In the genomic region with DNA sequence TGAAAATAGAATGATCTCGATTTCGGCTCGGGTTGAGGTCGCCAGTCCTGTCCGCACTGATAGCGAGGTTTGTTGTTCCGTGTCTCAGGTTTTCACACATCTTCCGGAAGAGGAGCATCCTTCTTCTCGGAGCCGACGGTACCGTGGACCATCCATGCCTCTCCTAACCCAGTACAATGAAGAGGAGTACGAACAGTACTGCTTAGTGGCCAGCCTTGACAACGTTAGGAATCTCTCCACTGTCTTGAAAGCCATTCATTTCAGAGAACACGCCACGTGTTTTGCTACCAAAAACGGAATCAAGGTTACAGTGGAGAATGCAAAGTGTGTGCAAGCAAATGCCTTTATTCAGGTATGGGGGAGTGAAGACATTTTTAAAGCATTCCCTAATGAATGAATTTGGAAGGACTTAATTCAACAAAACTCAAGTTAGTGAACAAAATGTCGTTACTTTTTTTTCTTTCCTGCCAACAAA, we compare ENCODE assay signal across 8 mouse cellular contexts. TPM values are rescaled to one million over a fixed set of nuclear protein-coding genes. Genes with fewer than 3 reads are reported as not detected.
DNase-seq lines count a peak whose midpoint lies in the region; ATAC-seq lines count a peak whose summit lies in the region.

No protein-coding gene starts in this region.

- H3K9ac ChIP-seq in heart, embryonic 16.5 days (ENCODE audit: low read length) = peak overlapping the region; percentile 87
- peak overlapping the region; percentile 75 for H3K9ac ChIP-seq in hindbrain, embryonic 12.5 days

- H3K4me1 ChIP-seq in heart, embryonic 16.5 days (ENCODE audit: control insufficient read depth, insufficient read depth, low read length) = peaks cover 15% of the 10 kb centered on the region
- peaks cover 17% of the 10 kb centered on the region for H3K4me1 ChIP-seq in hindbrain, embryonic 12.5 days
- H3K4me1 ChIP-seq in midbrain, embryonic 10.5 days = peaks cover 22% of the 10 kb centered on the region

- under 1% methylated on average over 18 of the region's 18 CpGs for WGBS in heart, embryonic 16.5 days
- WGBS in hindbrain, embryonic 12.5 days = 1% methylated on average over 18 of the region's 18 CpGs
- WGBS in midbrain, embryonic 10.5 days = 1% methylated on average over 18 of the region's 18 CpGs

- H3K27ac ChIP-seq in heart, embryonic 16.5 days (ENCODE audit: low read length) = peak overlapping the region; percentile 55; the same call in 1 of the 2 replicates
- peak overlapping the region; percentile 69 for H3K27ac ChIP-seq in hindbrain, embryonic 12.5 days
- peak overlapping the region; percentile 91 for H3K27ac ChIP-seq in midbrain, embryonic 10.5 days (replicated peaks)

- H3K4me3 ChIP-seq in heart, embryonic 16.5 days (ENCODE audit: low read length) = peak overlapping the region; percentile 82
- H3K4me3 ChIP-seq in hindbrain, embryonic 12.5 days = peak overlapping the region; percentile 72
- H3K4me3 ChIP-seq in midbrain, embryonic 10.5 days = peak overlapping the region; percentile 84

- peak overlapping the region; percentile 90 for H3K4me2 ChIP-seq in heart, embryonic 16.5 days (ENCODE audit: low read depth, low read length)
- peak overlapping the region; percentile 80 for H3K4me2 ChIP-seq in hindbrain, embryonic 12.5 days (replicated peaks)

- no peaks in the 10 kb centered on the region for H3K9me3 ChIP-seq in heart, embryonic 16.5 days (replicated peaks; ENCODE audit: control insufficient read depth, low read length)
- H3K9me3 ChIP-seq in hindbrain, embryonic 12.5 days (replicated peaks) = no peaks in the 10 kb centered on the region
- no peaks in the 10 kb centered on the region for H3K9me3 ChIP-seq in midbrain, embryonic 10.5 days (replicated peaks)

- H3K27me3 ChIP-seq in heart, embryonic 16.5 days (ENCODE audit: control insufficient read depth, insufficient read depth, low read length) = no peaks in the 10 kb centered on the region
- H3K27me3 ChIP-seq in hindbrain, embryonic 12.5 days = no peaks in the 10 kb centered on the region
- H3K27me3 ChIP-seq in midbrain, embryonic 10.5 days (ENCODE audit: low read depth, poor library complexity, severe bottlenecking) = no peaks in the 10 kb centered on the region

- peaks cover 19% of the 10 kb centered on the region for H3K36me3 ChIP-seq in heart, embryonic 16.5 days (ENCODE audit: control insufficient read depth, insufficient read depth)
- H3K36me3 ChIP-seq in hindbrain, embryonic 12.5 days = peaks cover 16% of the 10 kb centered on the region
- H3K36me3 ChIP-seq in midbrain, embryonic 10.5 days = peaks cover 57% of the 10 kb centered on the region

- ATAC-seq in heart, embryonic 16.5 days (replicated peaks; ENCODE audit: extremely low read depth, insufficient read depth, low FRiP score) = no peak
- peak; percentile 73 for ATAC-seq in hindbrain, embryonic 12.5 days (ENCODE audit: low FRiP score)

- no peak for DNase-seq in heart, adult 9 months (ENCODE audit: low spot score in 2 of 2)
- peak; percentile 5 for DNase-seq in Muller cell, postnatal 12 days (ENCODE audit: inconsistent ontology term)
- no peak for DNase-seq in midbrain, embryonic 10.5 days (ENCODE audit: low spot score)
- no peak for DNase-seq in spleen, postnatal 4 days (ENCODE audit: low spot score in 2 of 2)
- no peak for DNase-seq in spleen, adult 12 weeks (ENCODE audit: low spot score)
- DNase-seq in layer of hippocampus, postnatal 10 days (ENCODE audit: low spot score in 2 of 2) = no peak

RNA-seq across cellular contexts. Expression of a gene that starts 0.6 kb away (rescaled TPM):
- polyA plus RNA-seq in heart, embryonic 16.5 days (2015; fragmentation: Nextera tagmentation; extraction: Ambion mirVana) = 18.0 and 24.3 TPM in 2 replicates
- polyA plus RNA-seq in hindbrain, embryonic 12.5 days (2016; fragmentation: Nextera tagmentation; extraction: Ambion mirVana) = 32.2 and 33.9 TPM in 2 replicates
- 45.8 and 52.2 TPM in 2 replicates for polyA plus RNA-seq in midbrain, embryonic 10.5 days (2016; fragmentation: Nextera tagmentation; extraction: Ambion mirVana)
- total RNA-seq in layer of hippocampus, postnatal 10 days (2021) = 10 to 100 TPM; 12.6 to 13.5 TPM

RNA-seq across cellular contexts. Expression of a gene that starts 0.7 kb away (rescaled TPM):
- 48.5 and 63.7 TPM in 2 replicates for polyA plus RNA-seq in heart, embryonic 16.5 days (2015; fragmentation: Nextera tagmentation; extraction: Ambion mirVana)
- polyA plus RNA-seq in hindbrain, embryonic 12.5 days (2016; fragmentation: Nextera tagmentation; extraction: Ambion mirVana) = 91.0 and 102 TPM in 2 replicates
- polyA plus RNA-seq in midbrain, embryonic 10.5 days (2016; fragmentation: Nextera tagmentation; extraction: Ambion mirVana) = 122 and 139 TPM in 2 replicates
- 10 to 100 TPM; 16.3 to 25.7 TPM for total RNA-seq in layer of hippocampus, postnatal 10 days (2021)

RNA-seq across cellular contexts. Expression of a gene that starts 16.1 kb away (rescaled TPM):
- polyA plus RNA-seq in heart, embryonic 16.5 days (2015; fragmentation: Nextera tagmentation; extraction: Ambion mirVana) = 6.0 and 6.2 TPM in 2 replicates
- 15.3 and 16.0 TPM in 2 replicates for polyA plus RNA-seq in hindbrain, embryonic 12.5 days (2016; fragmentation: Nextera tagmentation; extraction: Ambion mirVana)
- 12.9 TPM in 2 replicates for polyA plus RNA-seq in midbrain, embryonic 10.5 days (2016; fragmentation: Nextera tagmentation; extraction: Ambion mirVana)
- total RNA-seq in layer of hippocampus, postnatal 10 days (2021) = 10 to 100 TPM; 17.3 to 17.7 TPM
